Mouse (Mus musculus) liver, embryonic 16.5 days (tissue): ENCODE results near the gene Cbfb. TPM values are rescaled to one million over a fixed set of nuclear protein-coding genes. Genes with fewer than 3 reads are reported as not detected.
A peak's percentile ranks its signal among the peaks of the same experiment; 100 is the strongest.

ENCODE experiments used
- ATAC-seq: fragments of 200-750 bp; cut with Nextera tagmentation; 2 replicates; pipeline ENCODE4 v1.8.0; 2017; ENCODE audit warnings: low read depth, mild to moderate bottlenecking, moderate number of reproducible peaks, moderate library complexity
- H3K27ac ChIP-seq: fragments of 300-500 bp; sonication (generic); 2 replicates; pipeline ENCODE4 v1.5.1; 2014; ENCODE audit warnings: mild to moderate bottlenecking, low read length
- H3K27me3 ChIP-seq: fragments of 300-500 bp; sonication (generic); 2 replicates; pipeline ENCODE4 v1.6.1; 2014; ENCODE audit warnings: low read depth, low read length, mixed read lengths; ENCODE audit not compliant: control insufficient read depth, insufficient read depth
- H3K36me3 ChIP-seq: fragments of 300-500 bp; sonication (generic); 2 replicates; pipeline ENCODE4 v1.6.1; 2014; ENCODE audit warnings: mild to moderate bottlenecking; ENCODE audit not compliant: control insufficient read depth, insufficient read depth
- H3K4me1 ChIP-seq: fragments of 300-500 bp; sonication (generic); 2 replicates; pipeline ENCODE4 v1.6.1; 2014; ENCODE audit warnings: low read depth, low read length, mixed read lengths; ENCODE audit not compliant: control insufficient read depth
- H3K4me2 ChIP-seq: fragments of 300-500 bp; sonication (generic); 2 replicates; pipeline ENCODE4 v1.6.1; 2014; ENCODE audit warnings: low read depth, low read length, mixed read lengths
- H3K4me3 ChIP-seq: fragments of 300-500 bp; sonication (generic); 2 replicates; pipeline ENCODE4 v1.5.1; 2014; ENCODE audit warnings: low read depth, mild to moderate bottlenecking, low read length
- H3K9ac ChIP-seq: fragments of 300-500 bp; sonication (generic); 2 replicates; pipeline ENCODE4 v1.6.1; 2014; ENCODE audit warnings: low read depth, low read length
- H3K9me3 ChIP-seq: fragments of 300-500 bp; sonication (generic); replicated peaks from 2 replicates; pipeline ENCODE4 v1.6.1; 2016; ENCODE audit warnings: low read length; ENCODE audit not compliant: control insufficient read depth
- WGBS: fragments of 180-500 bp; shearing (Covaris S2); extraction: QIAGEN DNeasy Blood & Tissue Kit; methylation state at CpG from one replicate; pipeline ENCODE4 v1.1.7; 2014; ENCODE audit not compliant: insufficient replicate concordance; 5-methylcytosine and 5-hydroxymethylcytosine counted together
- polyA plus RNA-seq: library from polyadenylated mRNA; unstranded; fragments of >200 nt; fragmentation: Nextera tagmentation; extraction: Ambion mirVana; gene quantifications from 2 replicates; pipeline ENCODE4 v1.2.1, GENCODE M21; 2015

Gene Cbfb
- polyA plus RNA-seq, 1 experiment from 2014 or later, result 6.6 TPM

- H3K9ac ChIP-seq, result no peak overlapping the region
- H3K9me3 ChIP-seq, result no peaks in the 10 kb centered on the region
- ATAC-seq, result no peak
- H3K4me3 ChIP-seq, result no peak overlapping the region
- no peak overlapping the region for H3K27ac ChIP-seq
- H3K4me1 ChIP-seq, result no peaks in the 10 kb centered on the region; the same call in 1 of the 2 replicates
- WGBS, result 52% methylated on average over 6 of the region's 6 CpGs
- H3K4me2 ChIP-seq, result no peak overlapping the region
- peaks cover 13% of the 10 kb centered on the region for H3K27me3 ChIP-seq
- H3K36me3 ChIP-seq, result no peaks in the 10 kb centered on the region
Measured at GRCm38 (mm10) chr8:105155091-105155745, 15.3 kb upstream of the Cbfb start.

GRCm38 (mm10) chr8:105157555-105157954, 12.9 kb upstream of the Cbfb start:
- Histone ChIP-seq H3K9ac (no peak overlapping the region), H3K36me3 (no peaks in the 10 kb centered on the region), H3K4me2 (no peak overlapping the region), H3K9me3 (no peaks in the 10 kb centered on the region), H3K27me3 (peaks cover 9% of the 10 kb centered on the region), H3K4me3 (no peak overlapping the region), H3K4me1 (no peaks in the 10 kb centered on the region; the same call in 1 of the 2 replicates), H3K27ac (no peak overlapping the region)
- 34% methylated on average over 10 of the region's 10 CpGs for WGBS
- no peak for ATAC-seq

- H3K27ac ChIP-seq, result no peak overlapping the region
- no peaks in the 10 kb centered on the region for H3K36me3 ChIP-seq
- H3K9me3 ChIP-seq, result no peaks in the 10 kb centered on the region
- no peaks in the 10 kb centered on the region; the same call in 1 of the 2 replicates for H3K4me1 ChIP-seq
- H3K27me3 ChIP-seq, result peaks cover 4% of the 10 kb centered on the region
- ATAC-seq, result no peak
- no peak overlapping the region for H3K4me3 ChIP-seq
- H3K4me2 ChIP-seq, result no peak overlapping the region
- 48% methylated on average over 3 of the region's 3 CpGs for WGBS
- no peak overlapping the region for H3K9ac ChIP-seq
Measured at GRCm38 (mm10) chr8:105158084-105158483, 12.4 kb upstream of the Cbfb start.

GRCm38 (mm10) chr8:105161121-105161652, 9.3 kb upstream of the Cbfb start:
- H3K9ac ChIP-seq, result no peak overlapping the region
- H3K36me3 ChIP-seq, result no peaks in the 10 kb centered on the region
- H3K27ac ChIP-seq, result no peak overlapping the region
- no peaks in the 10 kb centered on the region for H3K4me1 ChIP-seq
- H3K9me3 ChIP-seq, result no peaks in the 10 kb centered on the region
- H3K4me2 ChIP-seq, result no peak overlapping the region
- no peak for ATAC-seq
- WGBS, result 30% methylated on average over 3 of the region's 3 CpGs
- H3K27me3 ChIP-seq, result no peaks in the 10 kb centered on the region
- no peak overlapping the region for H3K4me3 ChIP-seq

GRCm38 (mm10) chr8:105164272-105164902, 6.1 kb upstream of the Cbfb start:
- H3K9me3 ChIP-seq, result no peaks in the 10 kb centered on the region
- H3K27me3 ChIP-seq, result peaks cover 6% of the 10 kb centered on the region
- 37% methylated on average over 6 of the region's 6 CpGs for WGBS
- no peak overlapping the region for H3K27ac ChIP-seq
- no peak for ATAC-seq
- H3K9ac ChIP-seq, result no peak overlapping the region
- no peaks in the 10 kb centered on the region for H3K36me3 ChIP-seq
- no peaks in the 10 kb centered on the region for H3K4me1 ChIP-seq
- H3K4me2 ChIP-seq, result no peak overlapping the region
- H3K4me3 ChIP-seq, result no peak overlapping the region

GRCm38 (mm10) chr8:105165191-105165590, 5.3 kb upstream of the Cbfb start:
- Histone ChIP-seq H3K9me3 (no peaks in the 10 kb centered on the region), H3K9ac (no peak overlapping the region), H3K27me3 (peaks cover 13% of the 10 kb centered on the region), H3K4me3 (no peak overlapping the region), H3K36me3 (no peaks in the 10 kb centered on the region), H3K4me1 (no peaks in the 10 kb centered on the region), H3K27ac (no peak overlapping the region), H3K4me2 (no peak overlapping the region)
- 78% methylated on average over 2 of the region's 2 CpGs for WGBS
- ATAC-seq, result no peak

- peaks cover 33% of the 10 kb centered on the region for H3K27me3 ChIP-seq
- no peaks in the 10 kb centered on the region for H3K9me3 ChIP-seq
- no peak overlapping the region for H3K4me3 ChIP-seq
- WGBS, result 68% methylated on average over 2 of the region's 2 CpGs
- H3K4me2 ChIP-seq, result no peak overlapping the region
- H3K36me3 ChIP-seq, result no peaks in the 10 kb centered on the region
- no peaks in the 10 kb centered on the region for H3K4me1 ChIP-seq
- H3K27ac ChIP-seq, result no peak overlapping the region
- ATAC-seq, result no peak
- no peak overlapping the region for H3K9ac ChIP-seq
Measured at GRCm38 (mm10) chr8:105167116-105167515, 3.4 kb upstream of the Cbfb start.

- no peak overlapping the region for H3K4me2 ChIP-seq
- 42% methylated on average over 3 of the region's 3 CpGs for WGBS
Measured at GRCm38 (mm10) chr8:105169582-105169981, 892 bp upstream of the Cbfb start.

GRCm38 (mm10) chr8:105170041-105170380, 463 bp upstream of the Cbfb start:
- peak overlapping the region; percentile 22; the same call in 1 of the 2 replicates for H3K9ac ChIP-seq
- H3K4me3 ChIP-seq, result peak overlapping the region; percentile 70
- H3K9me3 ChIP-seq, result no peaks in the 10 kb centered on the region
- WGBS, result 2% methylated on average over 5 of the region's 5 CpGs
- H3K4me2 ChIP-seq, result peak overlapping the region; percentile 71
- ATAC-seq, result peak; percentile 2
- peak overlapping the region; percentile 40; the same call in 1 of the 2 replicates for H3K27ac ChIP-seq
- no peaks in the 10 kb centered on the region for H3K36me3 ChIP-seq
- H3K4me1 ChIP-seq, result no peaks in the 10 kb centered on the region
- peaks cover 34% of the 10 kb centered on the region for H3K27me3 ChIP-seq

More at GRCm38 (mm10) chr8:105169582-105169981, 892 bp upstream of the Cbfb start:
- H3K27ac ChIP-seq, result no peak overlapping the region
- no peak overlapping the region for H3K4me3 ChIP-seq
- H3K36me3 ChIP-seq, result no peaks in the 10 kb centered on the region
- no peaks in the 10 kb centered on the region for H3K4me1 ChIP-seq
- H3K9me3 ChIP-seq, result no peaks in the 10 kb centered on the region
- ATAC-seq, result no peak
- peaks cover 34% of the 10 kb centered on the region for H3K27me3 ChIP-seq
- no peak overlapping the region for H3K9ac ChIP-seq
